Mouse (Mus musculus): ENCODE results near the gene Rab3gap2. TPM values are rescaled to one million over a fixed set of nuclear protein-coding genes. Genes with fewer than 3 reads are reported as not detected.
"Not testable (repeated sequence)": the region's sequence is repeated elsewhere in the genome, so short reads cannot be mapped to it uniquely, and the experiment has no call there.

Rab3gap2 gene
- polyA plus RNA-seq, 1 experiment: 24.2 TPM

GRCm38 (mm10) chr1:185280616-185281015 is 76.7 kb downstream of the Rab3gap2 start:
- no peak for DNase-seq (ENCODE audit: low read depth)

- DNase-seq (ENCODE audit: low read depth): no peak
Measured at GRCm38 (mm10) chr1:185282846-185283245, 78.9 kb downstream of the Rab3gap2 start.

DNA sequence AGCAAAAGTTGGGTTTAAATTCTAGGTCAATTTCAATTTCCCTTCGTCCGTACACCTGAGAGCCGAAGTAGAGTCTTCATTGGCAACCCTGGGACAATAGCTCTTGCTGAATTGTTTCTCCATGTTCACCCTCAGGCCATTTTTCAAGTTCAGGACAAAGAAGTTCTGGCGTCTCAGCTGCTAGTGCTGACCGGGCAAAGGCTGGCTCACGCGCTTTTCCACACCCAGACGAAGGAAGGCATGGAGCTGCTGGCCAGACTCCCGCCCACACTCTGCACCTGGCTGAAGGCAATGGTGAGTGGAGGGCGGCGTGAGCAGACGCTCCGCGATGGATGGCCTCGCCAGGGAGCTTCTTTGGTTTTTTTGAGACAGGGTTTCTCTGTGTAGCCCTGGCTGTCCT is 79.3 kb downstream of the Rab3gap2 start:
- DNase-seq (ENCODE audit: low read depth): peak; percentile 76

DNA sequence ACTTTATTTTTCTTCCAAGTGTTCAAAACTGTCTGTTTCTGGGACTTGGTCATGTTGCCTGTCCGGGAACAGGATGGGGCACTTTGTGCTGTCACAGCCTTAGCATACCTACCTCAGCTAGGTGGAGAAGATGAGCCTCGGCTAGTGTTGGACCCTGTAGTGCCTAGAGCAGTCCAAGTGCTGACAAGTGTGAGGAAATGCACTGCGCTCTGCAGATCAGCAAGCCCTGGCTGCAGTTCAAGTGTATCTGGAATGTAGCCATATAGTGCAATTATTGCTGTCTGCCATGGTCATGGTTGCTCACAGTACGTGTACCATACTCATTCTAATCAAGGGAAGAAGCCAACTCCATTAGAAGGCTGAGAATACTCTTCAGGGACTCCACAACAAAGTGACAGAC is 80.8 kb downstream of the Rab3gap2 start:
- peak; percentile 56 for DNase-seq (ENCODE audit: low read depth)

- no peak for DNase-seq (ENCODE audit: low read depth)
Measured at GRCm38 (mm10) chr1:185285171-185285570, 81.3 kb downstream of the Rab3gap2 start.

- DNase-seq (ENCODE audit: low read depth): no peak
Measured at GRCm38 (mm10) chr1:185287066-185287465, 83.1 kb downstream of the Rab3gap2 start.

GRCm38 (mm10) chr1:185289231-185289630 is 85.3 kb downstream of the Rab3gap2 start:
- DNase-seq (ENCODE audit: low read depth): no peak

- DNase-seq (ENCODE audit: low read depth): no peak
Measured at GRCm38 (mm10) chr1:185291336-185291735, 87.4 kb downstream of the Rab3gap2 start.

GRCm38 (mm10) chr1:185292646-185293360 is 88.9 kb downstream of the Rab3gap2 start:
- DNase-seq (ENCODE audit: low read depth): no peak

DNA sequence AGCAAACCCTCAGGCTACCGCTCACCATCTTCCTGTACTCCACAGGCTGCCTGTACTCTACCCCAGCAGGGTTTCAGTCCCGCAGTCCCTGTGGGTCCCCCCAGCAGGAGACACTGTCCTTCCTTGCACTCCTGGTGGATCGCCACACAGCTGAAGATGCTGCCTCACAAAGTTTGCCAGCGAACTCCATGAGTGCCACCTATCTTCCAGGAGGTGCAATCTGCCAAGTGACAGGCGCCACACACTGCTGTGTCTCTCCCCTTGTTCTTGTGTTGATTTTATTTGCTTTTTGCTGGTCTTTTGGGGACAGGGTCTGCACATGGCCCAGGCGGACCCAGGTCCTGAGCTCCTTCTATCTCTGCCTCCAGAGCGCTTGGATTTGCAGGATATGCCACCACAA is 92.9 kb downstream of the Rab3gap2 start:
- DNase-seq (ENCODE audit: low read depth): no peak

DNA sequence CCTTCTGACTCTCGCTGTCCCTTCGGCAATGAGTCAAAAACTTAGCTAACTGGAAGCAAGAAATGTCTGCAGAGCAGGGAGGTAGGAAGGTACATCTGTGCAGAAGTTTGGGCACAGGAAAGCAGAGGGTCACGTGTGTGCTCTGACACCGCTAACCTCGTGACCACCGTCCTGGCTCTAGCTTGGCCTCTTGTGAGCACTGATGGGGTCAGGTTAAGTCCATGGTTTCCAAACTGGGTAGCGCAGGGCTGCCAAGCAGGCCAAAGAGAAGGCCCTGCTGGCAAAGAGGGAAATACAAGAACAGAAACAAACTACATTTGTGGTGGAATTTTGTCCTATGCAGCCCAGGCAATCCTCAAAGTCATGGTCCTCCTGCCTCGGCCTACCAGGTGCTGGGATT is 94.6 kb downstream of the Rab3gap2 start:
- DNase-seq (ENCODE audit: low read depth): no peak

GRCm38 (mm10) chr1:185302816-185303215 is 98.9 kb downstream of the Rab3gap2 start:
- no peak for DNase-seq (ENCODE audit: low read depth)

GRCm38 (mm10) chr1:185306836-185307235 is 102.9 kb downstream of the Rab3gap2 start:
- DNase-seq (ENCODE audit: low read depth): no peak

- DNase-seq (ENCODE audit: low read depth): no peak
Measured at GRCm38 (mm10) chr1:185307645-185308044, 103.7 kb downstream of the Rab3gap2 start.

GRCm38 (mm10) chr1:185308334-185308733 is 104.4 kb downstream of the Rab3gap2 start:
- DNase-seq (ENCODE audit: low read depth): no peak

DNA sequence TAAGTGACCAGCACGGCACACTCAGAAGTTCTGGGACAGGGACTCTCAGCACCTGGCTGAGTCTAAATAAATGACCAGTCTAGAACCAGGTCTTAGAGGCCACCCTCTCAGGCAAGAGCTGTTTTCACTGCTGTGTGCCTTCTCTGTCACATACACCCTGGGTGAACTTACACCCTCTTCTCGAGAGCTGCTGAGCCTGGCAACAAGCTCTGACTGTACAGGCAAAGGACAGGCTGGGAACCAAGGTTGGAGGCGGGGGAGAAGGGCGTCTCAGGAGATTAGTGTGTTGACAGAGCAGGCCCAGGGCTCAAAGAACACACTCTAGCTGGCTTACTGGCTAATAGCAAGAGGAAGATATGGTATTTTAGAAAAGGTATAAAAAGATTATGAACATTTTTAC is 105.0 kb downstream of the Rab3gap2 start:
- DNase-seq (ENCODE audit: low read depth): no peak

GRCm38 (mm10) chr1:185311949-185312348 is 108.0 kb downstream of the Rab3gap2 start:
- DNase-seq (ENCODE audit: low read depth): no peak

DNA sequence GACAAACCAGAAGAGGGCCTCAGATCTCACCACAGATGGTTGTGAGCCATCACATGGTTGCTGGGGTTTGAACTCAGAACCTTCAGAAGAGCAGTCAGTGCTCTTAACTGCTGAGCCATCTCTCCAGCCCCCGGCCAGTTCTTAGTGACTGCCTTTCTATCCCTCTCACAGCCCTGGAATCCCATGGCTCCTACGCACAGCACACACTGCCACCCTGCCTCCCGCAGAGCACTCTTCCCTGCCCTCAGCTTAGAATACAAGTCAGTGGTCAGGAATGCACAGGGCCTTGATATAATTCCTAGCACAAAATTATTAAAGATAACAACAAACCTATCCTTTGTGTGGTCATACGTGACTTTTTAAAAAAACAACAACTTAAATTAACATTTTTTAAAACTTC is 110.6 kb downstream of the Rab3gap2 start:
- no peak for DNase-seq (ENCODE audit: low read depth)

DNA sequence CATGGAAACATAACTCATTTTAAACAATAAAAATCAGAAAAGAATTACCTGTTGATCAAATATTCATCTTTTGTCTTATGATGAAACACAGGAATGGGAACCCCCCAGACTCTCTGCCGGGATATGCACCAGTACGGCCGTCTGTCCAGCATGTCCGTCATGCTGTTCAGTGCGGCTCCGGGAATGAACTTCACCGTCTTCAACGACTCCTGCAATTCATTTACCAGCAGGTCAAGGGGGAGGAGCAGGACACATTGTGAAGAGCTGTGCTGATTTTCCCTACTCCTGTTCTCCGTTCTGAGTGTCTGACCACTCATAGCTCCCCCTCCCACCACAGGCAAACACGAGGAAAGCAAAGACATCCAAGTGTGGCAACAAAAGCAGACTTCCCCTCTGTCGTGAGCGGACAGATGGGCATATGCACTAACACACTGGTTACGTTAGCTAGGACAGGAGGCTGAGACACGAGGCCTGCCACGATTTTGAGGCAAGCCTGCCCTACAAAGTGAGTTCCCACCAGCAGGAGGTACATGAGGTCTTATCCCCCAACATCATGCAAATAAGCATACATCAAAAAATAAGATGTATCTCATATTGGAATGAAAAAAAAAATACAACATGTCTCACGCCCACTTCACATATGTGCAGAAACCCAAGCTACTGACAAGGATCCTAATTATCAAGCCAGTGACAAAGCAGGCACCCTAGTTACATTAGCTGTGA is 112.1 kb downstream of the Rab3gap2 start:
- no peak for DNase-seq (ENCODE audit: low read depth)

GRCm38 (mm10) chr1:185327754-185328345 is 123.9 kb downstream of the Rab3gap2 start:
- DNase-seq (ENCODE audit: low read depth): not testable (repeated sequence)

- DNase-seq (ENCODE audit: low read depth): no peak
Measured at GRCm38 (mm10) chr1:185328721-185329610, 125.0 kb downstream of the Rab3gap2 start, which contains the start of gene Iars2. TSS of gene Iars2 (minus strand) at chr1:185329396.

DNA sequence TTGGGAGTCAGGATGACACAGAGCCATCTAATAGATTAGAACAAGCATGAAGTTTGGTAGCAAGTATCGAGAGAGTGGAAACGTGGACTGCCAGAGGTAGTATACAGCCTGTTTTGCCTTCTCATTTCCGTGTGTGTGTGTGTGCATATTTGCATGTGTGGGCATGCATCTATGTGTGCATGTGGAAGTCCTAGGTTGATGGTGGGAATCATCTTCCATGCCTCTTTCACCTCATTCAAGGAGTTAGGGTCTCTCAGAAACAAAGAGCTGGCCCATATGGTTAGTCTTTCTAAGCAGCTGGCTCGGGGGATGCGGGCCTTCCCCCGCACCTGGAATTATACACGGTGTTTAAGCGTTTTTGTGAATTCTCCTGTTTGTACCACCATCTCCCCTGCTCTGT is 125.9 kb downstream of the Rab3gap2 start:
- no peak for DNase-seq (ENCODE audit: low read depth)

Measured in gonadal fat pad, adult 2 months (tissue).